Mouse (Mus musculus): ENCODE results near the gene 4930558C23Rik. TPM values are rescaled to one million over a fixed set of nuclear protein-coding genes. Genes with fewer than 3 reads are reported as not detected.
"Not testable (repeated sequence)": the region's sequence is repeated elsewhere in the genome, so short reads cannot be mapped to it uniquely, and the experiment has no call there.

The 4930558C23Rik gene
- total RNA-seq (2021): not detected
- long read RNA-seq, experiment 1: 0 reads
- long read RNA-seq, experiment 2: 0 reads

DNA sequence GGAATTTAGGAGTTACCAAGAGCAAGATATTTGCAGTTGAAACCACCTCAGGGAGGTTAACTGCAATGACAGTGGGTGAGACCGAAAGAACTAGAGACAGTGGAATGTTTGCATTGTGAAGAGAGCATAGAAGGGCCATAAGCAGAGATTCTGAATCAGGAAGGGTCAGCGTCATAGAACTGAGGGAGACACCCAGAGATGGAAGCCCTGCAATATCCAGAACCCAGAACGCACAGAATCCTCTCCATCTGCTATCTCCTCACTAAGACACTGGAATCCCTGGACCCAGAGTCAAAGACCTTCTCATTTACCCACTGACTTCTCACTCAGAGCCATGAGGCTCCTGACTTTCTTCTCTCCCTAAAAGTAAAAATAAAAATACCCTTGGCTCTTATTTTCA lies at the start of gene 4930558C23Rik:
Gene 4930558C23Rik, minus strand, starts transcription at position 101 of the 400 bp plus-strand sequence.
- DNase-seq: no peak

- DNase-seq: no peak
Measured at GRCm38 (mm10) chr3:95450915-95451314, 48.3 kb upstream of the 4930558C23Rik start.

- DNase-seq: peak; percentile 24 to 62
Measured at GRCm38 (mm10) chr3:95450408-95450807, 47.8 kb upstream of the 4930558C23Rik start.

- no peak for DNase-seq
Measured at GRCm38 (mm10) chr3:95445311-95445710, 42.7 kb upstream of the 4930558C23Rik start.

DNA sequence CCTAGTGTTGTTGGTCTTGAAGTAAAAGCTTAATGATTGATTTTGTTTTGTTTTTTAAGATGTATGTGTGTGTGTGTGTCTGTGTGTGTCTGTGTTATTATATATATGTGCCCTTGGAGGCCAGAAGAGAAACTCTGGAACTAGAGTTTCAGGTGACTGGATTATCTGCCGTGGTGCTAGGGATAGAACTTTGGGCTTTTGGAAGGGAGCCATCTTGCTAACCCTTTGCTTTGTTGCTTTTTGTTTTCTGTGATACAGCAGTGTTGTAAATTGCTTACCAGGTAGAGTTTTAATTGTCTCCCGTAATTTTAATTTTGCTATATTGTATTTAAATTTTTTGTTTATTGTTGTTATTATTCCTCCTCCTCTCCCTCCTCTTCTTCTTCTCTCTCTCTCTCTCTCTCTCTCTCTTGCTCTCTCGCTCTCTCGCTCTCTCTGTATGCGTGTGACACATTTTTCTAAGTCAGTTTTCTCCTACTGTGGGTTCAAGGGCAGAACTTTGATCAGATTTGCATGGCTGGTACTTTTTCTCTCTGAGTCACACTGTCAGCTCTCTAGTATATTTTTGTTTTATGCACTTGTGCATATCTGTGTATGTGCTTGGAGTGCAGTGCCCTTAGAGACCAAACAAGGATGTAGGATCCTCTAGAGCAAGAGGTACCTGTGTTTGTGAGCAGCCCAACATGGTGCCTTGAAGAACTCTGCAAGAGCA lies 39.9 kb upstream of the 4930558C23Rik start:
- no peak for DNase-seq

GRCm38 (mm10) chr3:95439670-95440069 lies 37.0 kb upstream of the 4930558C23Rik start:
- no peak for DNase-seq

- DNase-seq: not testable (repeated sequence)
Measured at GRCm38 (mm10) chr3:95438636-95439035, 36.0 kb upstream of the 4930558C23Rik start.

DNA sequence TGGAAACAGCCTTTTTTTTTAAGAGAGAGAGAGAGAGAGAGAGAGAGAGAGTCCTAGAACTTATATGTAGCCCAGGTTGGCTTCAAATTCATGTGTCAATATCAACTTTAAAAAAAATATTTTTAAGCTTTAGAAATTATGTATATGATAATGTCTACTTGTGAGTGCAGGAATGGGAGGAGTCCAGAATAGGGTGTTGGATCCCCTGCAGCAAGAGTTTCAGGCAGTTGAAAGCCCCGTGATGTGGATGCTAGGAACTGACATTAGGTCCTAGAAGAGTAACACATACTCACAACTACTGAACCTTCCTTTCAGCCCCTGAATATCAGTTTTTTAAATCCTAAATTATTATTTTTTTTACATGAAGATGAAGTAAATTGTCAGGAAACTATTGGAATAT lies 32.9 kb upstream of the 4930558C23Rik start:
- DNase-seq: no peak

DNA sequence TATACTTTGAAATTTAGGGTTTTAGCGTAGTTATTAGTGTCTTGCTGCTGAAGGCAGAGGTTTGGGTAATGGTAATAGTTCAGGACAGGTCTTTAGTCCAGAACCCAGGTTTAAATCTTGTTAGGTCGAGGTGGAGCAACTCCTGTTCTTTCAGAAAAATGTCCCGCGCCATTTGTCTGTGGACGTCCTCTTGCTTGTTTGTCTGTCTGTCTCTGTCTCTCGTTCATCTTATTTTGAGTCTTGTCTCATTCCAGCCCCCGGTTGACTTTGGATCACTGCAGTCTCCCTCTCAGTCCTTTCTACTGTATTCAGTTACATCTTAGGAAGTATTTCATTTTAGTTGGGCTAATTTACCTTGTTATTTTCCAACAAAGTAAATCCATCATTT lies 32.3 kb upstream of the 4930558C23Rik start:
- DNase-seq: no peak

DNA sequence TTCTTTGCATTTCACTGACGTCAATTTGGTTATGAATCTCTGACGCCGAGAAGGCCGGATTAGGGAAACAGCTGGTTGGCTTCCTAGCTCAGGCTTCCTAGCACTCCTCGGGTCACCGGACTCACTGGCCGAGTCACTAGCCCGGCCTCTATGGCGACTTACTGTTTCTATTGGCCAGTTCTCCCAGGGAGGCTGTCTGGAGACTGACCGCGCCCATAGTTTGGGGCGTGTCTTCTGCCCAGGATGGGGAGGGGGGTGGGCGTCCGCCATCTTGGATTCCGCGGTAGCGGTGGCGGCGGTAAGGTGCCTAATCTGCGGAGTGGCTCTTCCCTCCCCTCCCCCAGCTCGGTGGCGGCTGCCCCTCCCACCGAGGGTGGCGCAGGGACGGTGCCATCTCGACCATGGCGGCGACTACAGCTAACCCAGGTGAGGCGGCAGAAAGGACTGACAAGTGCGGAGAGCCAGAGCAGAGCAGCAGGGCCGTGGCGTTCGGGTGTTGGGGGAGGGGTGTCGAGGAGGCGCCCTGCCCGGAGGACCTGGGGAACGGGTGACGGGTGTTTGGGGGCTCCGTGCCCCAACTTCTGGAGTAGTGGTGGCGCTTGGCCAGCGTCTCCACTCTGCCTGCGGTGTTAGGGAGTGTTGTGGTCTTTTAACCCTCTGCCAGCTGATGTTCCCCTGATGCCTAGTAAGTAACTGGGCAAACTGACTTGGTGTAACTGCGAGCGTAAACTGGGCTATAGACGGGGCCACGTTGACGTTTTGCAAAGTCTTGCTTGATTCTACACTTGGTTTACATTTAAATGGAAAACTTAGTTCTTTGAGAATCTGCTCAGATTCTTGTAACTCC lies 31.7 kb upstream of the 4930558C23Rik start, which contains the start of gene Arnt:
Gene Arnt, plus strand, starts transcription at position 253 of the 847 bp plus-strand sequence.
- peak; percentile 94 for DNase-seq

GRCm38 (mm10) chr3:95433301-95433915 lies 30.8 kb upstream of the 4930558C23Rik start:
- no peak for DNase-seq

- not testable (repeated sequence) for DNase-seq
Measured at GRCm38 (mm10) chr3:95428423-95428822, 25.8 kb upstream of the 4930558C23Rik start.

- DNase-seq: not testable (repeated sequence)
Measured at GRCm38 (mm10) chr3:95427891-95428238, 25.2 kb upstream of the 4930558C23Rik start.

DNA sequence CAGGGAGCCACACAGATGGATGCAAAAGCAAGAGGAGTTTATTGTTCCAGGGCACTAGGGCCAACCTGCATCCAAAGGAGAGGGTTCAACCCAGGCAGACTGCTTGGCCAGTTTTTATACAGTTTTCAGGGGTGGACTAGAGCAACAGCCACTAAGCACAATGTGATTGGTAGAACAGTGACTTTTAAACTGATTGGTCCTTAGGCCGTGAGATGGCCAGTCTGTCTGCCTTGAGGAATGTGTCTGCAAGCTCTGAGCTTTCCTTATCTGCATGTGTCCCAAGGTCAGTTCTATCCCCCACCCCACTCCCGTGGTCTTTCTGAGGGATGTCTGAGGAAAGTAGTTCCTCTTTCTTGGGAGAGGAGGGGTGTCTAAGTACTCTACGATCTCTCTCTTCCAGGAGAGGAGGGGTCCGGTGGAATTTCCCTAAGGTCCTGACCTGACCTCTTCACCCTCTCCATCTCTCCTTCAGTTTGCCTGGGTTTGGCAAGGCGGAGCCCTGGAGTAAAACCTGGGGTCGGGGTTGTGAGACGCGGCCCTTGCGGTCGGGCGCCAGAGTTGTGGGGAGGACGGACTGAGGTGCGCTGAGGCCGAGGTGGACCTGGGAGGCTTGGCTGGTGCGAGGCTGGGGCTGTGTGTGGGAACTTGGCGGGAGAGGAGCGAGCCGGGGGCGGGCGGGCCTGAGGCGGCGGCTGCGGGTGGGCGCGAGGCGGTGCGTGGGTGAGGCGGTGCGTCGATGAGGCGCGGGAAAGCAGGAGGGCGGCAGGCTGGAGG lies 24.7 kb upstream of the 4930558C23Rik start:
- not testable (repeated sequence) for DNase-seq

GRCm38 (mm10) chr3:95426476-95426875 lies 23.8 kb upstream of the 4930558C23Rik start:
- not testable (repeated sequence) for DNase-seq

DNA sequence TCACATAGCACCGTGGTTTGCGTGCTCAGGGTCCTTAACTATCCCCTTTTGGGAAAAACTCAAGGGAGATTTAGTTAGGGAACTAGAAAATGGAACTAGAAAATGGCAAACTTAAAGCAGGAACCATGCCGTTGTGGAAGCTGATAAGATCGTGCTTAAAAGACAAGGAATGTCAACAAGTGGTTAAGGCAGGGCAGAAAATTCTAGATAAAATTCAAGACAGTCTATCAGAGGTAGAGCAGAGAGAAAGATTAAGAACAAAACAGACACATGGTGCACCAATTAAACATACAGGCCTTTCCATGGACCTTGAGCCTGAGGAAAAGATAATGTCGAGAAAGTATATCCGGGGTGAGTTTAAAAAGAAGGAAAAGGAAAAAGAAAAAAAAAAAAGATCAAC lies 15.2 kb upstream of the 4930558C23Rik start:
- DNase-seq: no peak

DNA sequence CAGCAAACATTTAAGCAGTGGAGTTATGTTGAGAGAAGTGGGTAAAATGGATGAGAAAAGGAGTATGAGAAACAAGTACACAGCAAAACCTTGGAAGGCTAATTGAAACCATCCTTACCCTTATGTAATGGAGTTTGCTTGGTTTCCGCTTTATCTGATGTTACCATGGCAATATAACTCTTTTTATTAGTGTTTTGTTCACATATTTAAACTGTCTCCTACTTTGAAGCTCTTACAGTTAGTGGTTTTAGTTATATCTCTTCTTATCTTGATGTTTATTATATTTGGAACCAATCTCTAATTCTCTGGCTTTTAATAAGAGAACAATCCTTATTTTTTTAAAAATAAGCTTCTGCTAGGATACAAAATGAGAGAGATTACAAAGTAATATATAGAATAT lies 9.6 kb upstream of the 4930558C23Rik start:
- no peak for DNase-seq

- DNase-seq: no peak
Measured at GRCm38 (mm10) chr3:95408852-95409251, 6.2 kb upstream of the 4930558C23Rik start.

DNA sequence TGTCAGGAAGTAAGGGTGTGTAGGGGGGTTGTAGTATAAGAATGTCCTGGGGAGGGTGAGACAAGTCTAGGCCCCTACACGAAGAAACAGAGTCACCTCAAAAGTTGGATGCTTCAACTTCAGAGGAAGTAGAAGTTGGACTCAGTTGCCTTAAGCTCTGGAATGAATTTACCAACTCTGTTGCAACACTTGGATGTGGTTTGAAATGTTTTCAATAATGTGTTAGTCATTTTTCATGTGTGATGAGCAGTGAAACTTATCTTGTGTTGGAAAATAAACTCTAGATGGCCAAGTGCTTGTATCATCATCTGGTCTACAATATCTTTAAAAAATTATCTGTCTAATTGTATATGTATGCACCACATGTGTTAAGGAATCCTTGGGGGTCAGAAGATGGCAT lies 5.1 kb upstream of the 4930558C23Rik start:
- DNase-seq: no peak

DNA sequence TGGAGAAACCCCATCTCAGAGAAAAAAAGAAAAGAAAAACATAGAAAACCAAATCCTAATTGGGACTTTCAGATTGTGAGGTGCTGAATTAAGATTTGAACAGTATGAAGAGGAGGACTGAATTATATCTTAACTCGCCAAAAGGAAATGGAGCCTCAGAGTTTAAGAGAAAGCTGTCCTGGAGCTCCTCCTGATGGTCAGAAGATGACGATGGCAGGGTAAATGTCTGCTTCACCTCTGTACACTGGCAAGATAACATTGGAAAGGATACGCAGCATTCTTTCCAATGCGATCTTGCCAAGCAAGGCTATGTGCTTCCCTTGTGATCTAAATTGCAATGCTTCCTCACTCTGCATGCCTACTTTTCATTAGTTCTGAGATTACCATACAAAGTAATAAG lies 8.3 kb downstream of the 4930558C23Rik start:
- peak in 1 of 2 experiments; percentile 33 for DNase-seq

DNA sequence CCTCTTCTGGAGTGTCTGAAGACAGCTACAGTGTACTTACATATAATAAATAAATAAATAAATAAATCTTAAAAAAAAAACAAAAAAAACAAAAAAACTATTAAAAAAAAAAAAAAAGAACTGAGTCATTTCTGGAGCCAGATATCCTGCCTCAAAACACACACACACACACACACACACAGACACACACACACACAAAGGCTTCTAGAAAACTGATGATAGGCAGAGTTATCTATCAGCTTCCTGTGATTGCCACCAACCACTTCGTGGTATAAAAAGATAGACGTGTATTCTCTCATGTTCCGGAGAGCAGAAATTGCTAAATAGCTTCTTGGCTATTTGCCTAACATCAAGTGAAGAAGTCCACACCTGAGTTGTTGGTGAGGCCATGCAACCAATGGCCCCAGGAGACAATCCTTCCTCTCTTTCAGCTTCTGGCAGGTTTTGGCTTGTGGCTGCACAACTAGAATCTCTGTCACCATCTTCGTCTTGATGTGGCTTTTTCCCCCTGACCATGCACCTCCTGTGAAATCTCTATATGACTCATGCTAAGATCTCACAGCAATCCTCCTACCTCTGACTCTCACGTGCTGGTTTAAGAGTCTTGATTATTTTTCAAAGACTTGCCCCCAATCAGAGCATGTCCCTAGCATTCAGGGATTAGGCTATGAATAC lies 17.1 kb downstream of the 4930558C23Rik start:
- DNase-seq: no peak
